Mouse (Mus musculus) cerebellum, postnatal 36 days (tissue): ENCODE data around the gene 2610507B11Rik.
A peak's percentile ranks its signal among the peaks of the same experiment; 100 is the strongest.
"Not testable (repeated sequence)": the region's sequence is repeated elsewhere in the genome, so short reads cannot be mapped to it uniquely, and the experiment has no call there.

Source experiments
- DNase-seq, 2 experiments: peaks; one replicate each; pipeline ENCODE4 v3.0.0; 2021 to 2022; ENCODE audit warnings: mixed read lengths in 2 of 2

Gene 2610507B11Rik

GRCm38 (mm10) chr11:78261380-78262352 is at the start of gene 2610507B11Rik:
TSS of gene 2610507B11Rik (plus strand) at chr11:78261752.
- peak; percentile 84 to 94 for DNase-seq

- no peak for DNase-seq
Observed at GRCm38 (mm10) chr11:78213086-78213817, 48.3 kb upstream of the 2610507B11Rik start.

GRCm38 (mm10) chr11:78215709-78216317 is 45.7 kb upstream of the 2610507B11Rik start:
- no peak for DNase-seq

GRCm38 (mm10) chr11:78223586-78223985 is 38.0 kb upstream of the 2610507B11Rik start:
- no peak for DNase-seq

- DNase-seq = no peak
Observed at GRCm38 (mm10) chr11:78231518-78231917, 30.0 kb upstream of the 2610507B11Rik start.

GRCm38 (mm10) chr11:78240193-78240857 is 21.2 kb upstream of the 2610507B11Rik start:
- DNase-seq = no peak

GRCm38 (mm10) chr11:78245261-78245626 is 16.3 kb upstream of the 2610507B11Rik start:
- no peak for DNase-seq

GRCm38 (mm10) chr11:78245627-78246317 is 15.8 kb upstream of the 2610507B11Rik start, which contains the start of the genes Sdf2 and Supt6:
TSS of gene Sdf2 (plus strand) at chr11:78245746.
TSS of gene Supt6 (minus strand) at chr11:78245987.
- peak; percentile 80 to 84 for DNase-seq

GRCm38 (mm10) chr11:78246318-78247011 is 15.1 kb upstream of the 2610507B11Rik start:
- DNase-seq = no peak

- DNase-seq = no peak
Observed at GRCm38 (mm10) chr11:78247012-78247348, 14.6 kb upstream of the 2610507B11Rik start.

- no peak for DNase-seq
Observed at GRCm38 (mm10) chr11:78247727-78248140, 13.8 kb upstream of the 2610507B11Rik start.

- no peak for DNase-seq
Observed at GRCm38 (mm10) chr11:78256618-78257017, 4.9 kb upstream of the 2610507B11Rik start.

GRCm38 (mm10) chr11:78260489-78261258 is 878 bp upstream of the 2610507B11Rik start:
- no peak for DNase-seq

- peak; percentile 43 to 57 for DNase-seq
Observed at GRCm38 (mm10) chr11:78262550-78262949, 998 bp downstream of the 2610507B11Rik start.

- DNase-seq = no peak
Observed at GRCm38 (mm10) chr11:78265571-78265970, 4.0 kb downstream of the 2610507B11Rik start.

- no peak for DNase-seq
Observed at GRCm38 (mm10) chr11:78271986-78272385, 10.4 kb downstream of the 2610507B11Rik start.

GRCm38 (mm10) chr11:78275596-78275995 is 14.0 kb downstream of the 2610507B11Rik start:
- no peak for DNase-seq

- not testable (repeated sequence) for DNase-seq
Observed at GRCm38 (mm10) chr11:78276169-78276568, 14.6 kb downstream of the 2610507B11Rik start.

GRCm38 (mm10) chr11:78278853-78279252 is 17.3 kb downstream of the 2610507B11Rik start:
- no peak for DNase-seq

GRCm38 (mm10) chr11:78279586-78279985 is 18.0 kb downstream of the 2610507B11Rik start:
- DNase-seq = no peak
